Mouse (Mus musculus): ENCODE results near the gene Elf2. TPM values are rescaled to one million over a fixed set of nuclear protein-coding genes. Genes with fewer than 3 reads are reported as not detected.

Elf2 gene
- total RNA-seq, 2 experiments from 2014 or later, result 43.5 to 43.6 TPM

DNA sequence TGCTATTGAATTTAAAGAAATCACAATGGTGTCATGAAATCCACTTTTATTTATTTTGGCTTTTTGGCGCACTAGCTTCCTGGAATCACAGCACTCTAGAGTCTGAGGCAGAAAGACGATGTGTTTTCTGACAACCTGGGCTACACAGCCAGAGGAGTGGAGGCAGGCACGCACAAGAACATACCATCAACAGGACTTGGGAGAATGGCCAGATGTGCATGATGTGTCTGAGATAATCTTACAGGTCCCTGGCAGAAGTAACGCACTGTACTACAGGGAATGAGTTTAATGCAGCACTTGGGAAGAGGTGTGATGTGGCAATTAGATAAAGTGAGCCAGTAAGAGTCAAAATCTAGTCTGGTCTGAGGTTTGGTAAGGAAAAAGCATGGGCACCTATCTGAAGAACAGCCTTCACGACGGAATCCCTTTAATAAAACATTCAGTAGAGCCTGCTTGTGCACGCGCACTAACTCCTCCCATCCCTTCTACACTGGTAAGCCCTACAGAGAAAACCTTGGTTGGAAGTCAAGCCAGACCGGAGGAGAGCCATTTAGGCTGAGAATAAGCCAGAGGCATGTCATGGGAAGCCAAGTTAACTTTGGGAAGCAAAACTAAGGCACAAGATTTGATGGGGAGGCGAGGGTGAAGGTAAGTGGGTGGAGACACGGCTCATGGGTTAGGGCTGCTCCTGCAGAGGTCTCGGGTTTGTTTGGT is 87.6 kb downstream of the Elf2 start:
- intact Hi-C loops (cut with DNase I; ENCODE audit: low total_unique reads), result no loop called here
- DNase-seq, result no peak

DNA sequence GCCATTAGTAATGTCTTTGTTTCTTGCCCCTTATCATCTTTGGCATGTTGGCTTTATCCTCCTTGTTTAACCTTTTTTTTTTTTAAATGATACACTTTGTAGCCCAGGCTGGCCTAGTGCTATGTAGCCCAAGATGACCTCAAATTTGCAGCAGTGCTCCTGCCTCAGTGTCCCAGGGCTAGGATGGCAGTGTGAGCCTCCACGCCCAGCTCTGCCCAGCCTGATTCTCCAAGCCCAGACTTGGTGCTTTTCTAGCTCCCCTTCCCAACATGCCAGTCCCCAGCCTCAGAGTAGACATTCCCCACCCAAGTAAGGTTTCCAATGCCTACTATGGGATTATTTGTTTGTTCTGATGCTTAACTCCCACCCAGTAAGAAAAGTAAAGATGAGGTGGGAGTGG is 88.2 kb downstream of the Elf2 start:
- DNase-seq, result no peak
- intact Hi-C loops (cut with DNase I; ENCODE audit: low total_unique reads), result no loop called here

DNA sequence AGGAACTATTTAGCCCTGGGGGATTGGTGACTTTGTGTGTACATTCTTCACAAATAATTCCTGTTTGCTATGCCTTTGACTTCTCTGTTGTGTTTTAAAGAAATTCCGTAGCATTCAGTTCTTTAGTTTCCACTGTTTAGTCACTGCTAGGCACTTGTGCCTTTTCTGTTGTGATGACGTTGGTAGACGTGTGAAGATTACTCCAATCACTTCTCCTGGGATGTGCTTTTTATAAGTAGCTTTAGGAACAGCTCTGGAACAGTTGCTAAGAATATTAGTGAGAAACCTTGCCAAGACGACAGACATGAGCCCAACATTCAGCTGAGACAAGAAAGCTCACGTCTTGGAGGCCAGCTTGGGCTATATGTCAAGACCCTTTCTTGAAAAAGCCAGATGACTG is 89.4 kb downstream of the Elf2 start:
- intact Hi-C loops (cut with DNase I; ENCODE audit: low total_unique reads), result no loop called here
- DNase-seq, result no peak

DNA sequence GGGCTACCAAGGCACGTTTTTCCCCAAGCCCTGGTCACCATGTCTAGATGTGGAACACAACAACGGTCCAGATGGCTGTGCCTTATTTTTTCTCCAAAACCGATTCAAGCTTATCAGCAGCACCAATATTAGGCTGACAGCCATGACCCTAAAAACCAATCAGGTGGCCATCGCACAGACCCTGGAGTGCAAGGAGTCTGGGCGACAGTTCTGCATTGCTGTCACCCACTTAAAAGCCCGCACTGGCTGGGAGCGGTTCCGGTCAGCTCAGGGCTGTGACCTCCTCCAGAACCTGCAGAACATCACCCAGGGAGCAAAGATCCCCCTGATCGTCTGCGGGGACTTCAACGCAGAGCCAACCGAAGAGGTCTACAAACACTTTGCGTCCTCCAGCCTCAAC is 90.6 kb downstream of the Elf2 start:
- DNase-seq, result no peak
- intact Hi-C loops (cut with DNase I; ENCODE audit: low total_unique reads), result no loop called here

DNA sequence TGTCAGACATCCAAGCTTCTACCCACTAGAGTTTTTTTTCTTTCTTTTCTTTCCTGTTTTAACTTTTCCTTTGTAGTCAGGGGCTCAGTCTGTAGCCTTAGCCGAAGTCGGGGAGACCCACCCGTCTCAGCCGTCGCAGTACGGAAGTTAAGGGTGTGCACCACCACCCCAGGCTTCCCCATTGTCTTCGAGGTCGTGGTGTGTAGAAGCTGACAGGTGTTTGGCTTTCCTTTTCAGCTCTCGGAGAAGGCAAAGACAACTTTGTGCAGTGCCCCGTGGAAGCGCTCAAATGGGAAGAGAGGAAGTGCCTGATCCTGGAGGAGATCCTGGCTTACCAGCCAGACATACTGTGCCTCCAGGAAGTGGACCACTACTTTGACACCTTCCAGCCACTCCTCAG is 91.0 kb downstream of the Elf2 start:
- DNase-seq, result no peak
- intact Hi-C loops (cut with DNase I; ENCODE audit: low total_unique reads), result no loop called here

DNA sequence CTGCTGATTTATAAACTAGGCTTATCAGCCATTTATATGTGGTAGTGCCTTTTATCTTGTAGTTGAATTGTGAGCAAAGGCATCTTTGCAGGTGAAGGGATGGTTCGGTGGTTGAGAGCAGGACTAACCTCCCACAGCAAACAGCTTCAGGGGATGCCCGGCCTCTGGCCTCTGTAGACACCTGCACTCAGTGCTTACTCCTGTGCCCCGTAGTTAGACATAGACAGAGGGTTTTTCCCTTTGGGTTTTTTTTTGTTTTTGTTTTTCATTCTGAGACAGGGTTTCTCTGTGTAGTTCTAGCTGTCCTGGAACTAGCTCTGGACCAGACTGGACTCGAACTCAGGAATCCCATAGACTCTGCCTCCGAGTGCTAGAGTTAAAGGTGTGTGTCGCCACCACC is 91.9 kb downstream of the Elf2 start:
- DNase-seq, result no peak
- intact Hi-C loops (cut with DNase I; ENCODE audit: low total_unique reads), result no loop called here

DNA sequence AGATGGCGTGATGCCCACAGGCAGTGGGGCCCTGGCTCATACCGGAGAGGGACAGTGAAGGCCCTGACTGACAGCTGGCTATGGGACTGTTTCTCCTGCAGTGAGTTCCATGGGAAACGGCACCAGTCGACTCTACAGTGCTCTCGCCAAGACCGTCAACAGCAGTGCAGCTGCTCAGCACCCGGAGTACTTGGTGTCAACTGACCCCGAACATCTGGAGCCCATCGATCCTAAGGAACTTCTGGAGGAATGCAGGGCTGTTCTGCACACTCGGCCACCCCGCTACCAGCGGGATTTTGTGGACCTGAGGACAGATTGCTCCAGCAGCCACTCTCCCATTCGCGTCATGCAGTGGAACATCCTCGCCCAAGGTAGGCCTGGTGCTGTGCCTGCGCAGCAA is 92.8 kb downstream of the Elf2 start:
- intact Hi-C loops (cut with DNase I; ENCODE audit: low total_unique reads), result no loop called here
- DNase-seq, result peak; percentile 57

DNA sequence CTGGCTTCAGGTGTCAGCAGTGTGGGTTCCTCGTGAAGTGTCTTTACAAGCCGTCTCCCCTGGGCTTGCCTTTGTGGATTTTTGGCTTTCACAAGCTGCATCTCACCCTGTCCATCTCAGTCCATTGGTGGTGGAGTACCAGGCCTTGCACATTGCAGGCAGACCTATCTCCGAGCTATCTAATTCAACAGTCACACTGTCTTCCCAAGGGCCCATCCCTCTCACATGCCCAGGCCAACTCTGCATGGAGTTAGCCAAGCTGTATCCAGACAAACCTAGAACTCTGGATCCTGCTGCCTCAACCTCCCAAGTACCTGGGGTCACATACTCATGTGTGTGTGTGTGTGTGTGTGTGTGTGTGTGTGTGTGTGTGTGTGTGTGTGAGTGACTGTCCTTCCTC is 100.9 kb downstream of the Elf2 start:
- intact Hi-C loops (cut with DNase I; ENCODE audit: low total_unique reads), result loop anchor here (5.0 kb wide), 1 partner anchor 113 kb away; no protein-coding TSS in a partner anchor
- DNase-seq, result no peak

DNA sequence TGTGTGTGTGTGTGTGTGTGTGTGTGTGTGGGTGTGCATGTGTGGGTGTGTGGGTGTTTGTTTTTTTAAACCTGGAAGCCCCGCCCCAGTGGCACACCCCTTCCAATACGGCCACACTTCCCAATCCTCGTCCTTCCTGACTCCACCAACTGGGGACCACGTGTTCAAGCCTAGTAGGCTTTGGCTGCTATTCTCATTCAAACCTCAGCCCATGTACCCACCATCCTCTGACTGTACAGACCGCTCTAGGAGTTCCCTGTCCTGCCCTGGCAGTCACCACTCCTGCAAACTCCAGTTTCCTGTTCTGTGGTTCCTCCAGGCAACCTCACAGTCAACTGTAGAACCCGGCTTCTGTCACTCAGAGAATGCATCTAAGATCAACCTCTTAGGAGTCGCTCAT is 101.9 kb downstream of the Elf2 start:
- intact Hi-C loops (cut with DNase I; ENCODE audit: low total_unique reads), result loop anchor here (5.0 kb wide), 1 partner anchor 114 kb away; no protein-coding TSS in a partner anchor

DNA sequence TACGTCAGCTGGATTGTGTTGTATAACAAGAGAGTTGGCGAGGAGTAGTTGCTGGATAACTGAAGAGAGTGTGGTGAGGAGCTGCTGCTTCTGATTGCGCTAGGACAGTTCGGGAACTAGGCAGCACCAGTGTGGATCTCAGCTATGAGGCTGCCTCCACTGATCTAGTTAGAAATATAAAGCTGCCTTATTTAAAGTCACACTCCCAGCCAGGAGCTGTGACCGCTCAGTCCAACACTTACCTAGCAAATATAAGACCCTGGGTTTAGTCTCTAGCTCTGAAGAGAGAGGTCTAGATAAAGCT is 105.8 kb downstream of the Elf2 start:
- intact Hi-C loops (cut with DNase I; ENCODE audit: low total_unique reads), result loop anchor here (5.0 kb wide), 1 partner anchor 118 kb away; no protein-coding TSS in a partner anchor
- DNase-seq, result no peak

More for the DNA sequence above, 101.9 kb downstream of the Elf2 start:
- no peak for DNase-seq

DNA sequence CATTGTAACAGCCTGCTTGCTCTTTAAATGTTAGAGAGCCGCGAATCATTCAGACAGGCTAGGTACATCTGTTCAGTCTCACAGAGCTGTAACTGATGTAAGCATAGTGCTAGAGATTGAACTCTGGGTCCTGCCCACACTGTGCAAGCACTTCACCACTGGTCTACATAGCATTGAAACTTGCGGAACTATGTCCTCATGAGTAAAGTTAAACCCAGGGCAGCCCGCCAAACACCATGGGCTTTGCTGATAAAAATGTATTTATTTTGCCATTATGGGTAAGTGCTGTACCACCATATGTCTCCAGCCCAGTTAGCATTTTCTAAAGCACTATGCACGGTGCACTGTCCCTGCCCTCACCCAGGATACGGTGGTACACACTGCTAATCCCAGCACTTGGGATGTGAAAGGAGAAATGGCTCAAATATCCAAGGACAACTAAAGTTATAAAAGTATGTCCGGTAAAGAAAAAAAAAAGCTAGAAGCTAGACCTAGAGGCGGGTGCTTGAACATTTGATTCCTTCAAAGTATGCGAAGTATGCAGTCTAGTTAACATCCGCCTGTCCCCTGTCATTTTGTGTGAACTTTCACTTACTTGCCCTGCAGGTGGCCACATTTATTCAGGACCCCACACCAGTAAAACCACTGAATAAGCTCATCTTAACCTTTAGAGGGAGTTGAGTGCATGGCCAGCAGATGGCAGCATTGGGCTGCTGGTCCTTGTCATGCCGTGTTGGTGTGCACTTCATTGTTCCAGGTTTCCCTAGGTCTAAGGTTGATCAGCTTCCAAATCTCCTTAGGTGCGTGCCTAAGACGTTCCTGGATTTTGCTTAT is 106.3 kb downstream of the Elf2 start:
- intact Hi-C loops (cut with DNase I; ENCODE audit: low total_unique reads), result no loop called here
- DNase-seq, result peak; percentile 83

DNA sequence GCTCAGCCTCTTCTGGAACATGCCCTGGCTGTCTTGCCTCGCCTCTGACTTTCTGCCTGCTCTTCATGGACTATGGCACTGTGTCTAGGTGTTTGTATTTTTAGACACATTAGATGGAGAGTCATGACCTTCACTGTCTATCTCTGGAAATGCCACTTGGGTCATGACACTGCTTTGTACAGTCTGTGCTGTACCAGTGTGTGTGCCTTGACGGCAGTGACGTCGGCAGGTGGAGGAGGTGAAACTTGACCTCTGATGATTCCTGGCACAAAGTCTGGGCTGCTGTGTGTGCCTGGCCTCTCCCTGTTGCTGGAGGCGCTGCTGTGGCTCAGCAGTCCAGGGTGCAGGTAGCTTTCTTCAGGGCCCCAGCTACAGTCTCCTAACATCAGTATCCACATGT is 107.0 kb downstream of the Elf2 start:
- intact Hi-C loops (cut with DNase I; ENCODE audit: low total_unique reads), result no loop called here
- DNase-seq, result peak; percentile 30

DNA sequence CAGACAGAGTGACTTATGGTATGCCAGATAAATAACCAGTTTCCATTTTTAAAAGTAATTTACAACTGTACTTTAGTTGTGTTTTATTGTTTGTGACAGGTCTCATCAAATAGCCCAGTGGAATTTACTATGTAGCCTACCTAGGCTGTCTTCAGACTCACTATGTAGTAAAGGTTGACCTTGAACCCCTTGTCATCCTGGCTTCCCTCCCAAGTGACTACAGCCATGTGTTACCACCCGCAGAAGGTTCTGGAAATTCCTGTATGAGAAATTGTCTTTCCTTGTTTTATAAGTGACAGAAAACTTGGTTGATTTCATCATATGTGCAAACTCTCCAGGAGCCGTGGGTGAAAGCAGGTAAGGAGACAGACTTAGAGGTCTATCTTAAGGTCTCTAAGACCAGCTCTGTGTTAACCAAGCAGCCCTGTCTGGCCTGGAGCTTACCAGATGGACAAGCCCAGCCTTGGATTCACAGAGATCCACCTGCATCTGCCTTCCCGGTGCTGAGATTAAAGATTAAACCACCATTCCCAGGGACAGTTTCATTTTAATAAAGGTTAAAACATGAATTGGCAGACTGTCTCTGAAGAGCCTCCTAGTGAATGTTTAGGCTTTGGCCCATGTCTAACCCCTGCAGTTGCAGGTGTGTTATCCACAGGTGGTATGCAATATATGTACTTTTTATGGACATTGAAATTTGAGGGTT is 108.1 kb downstream of the Elf2 start:
- DNase-seq, result no peak
- intact Hi-C loops (cut with DNase I; ENCODE audit: low total_unique reads), result no loop called here

DNA sequence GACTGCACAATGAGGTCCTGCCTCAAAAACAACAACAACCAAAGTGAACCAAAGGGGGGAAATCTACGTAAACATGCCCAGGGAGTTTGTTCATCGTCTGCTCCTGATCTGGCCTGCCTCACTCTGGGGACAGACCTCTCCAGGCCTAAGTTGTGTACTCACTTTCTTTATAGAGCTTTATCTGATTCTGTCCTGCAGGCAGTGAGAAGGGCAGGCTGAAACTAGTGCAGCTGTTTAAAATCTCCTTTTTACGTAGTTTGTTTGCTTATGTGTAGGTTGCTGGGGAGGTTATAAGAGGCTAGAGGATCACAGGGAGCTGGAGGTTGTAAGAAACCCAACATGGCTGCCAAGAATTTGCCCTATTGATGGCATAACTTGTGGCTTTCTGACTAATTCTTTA is 109.0 kb downstream of the Elf2 start:
- no peak for DNase-seq
- intact Hi-C loops (cut with DNase I; ENCODE audit: low total_unique reads), result no loop called here

DNA sequence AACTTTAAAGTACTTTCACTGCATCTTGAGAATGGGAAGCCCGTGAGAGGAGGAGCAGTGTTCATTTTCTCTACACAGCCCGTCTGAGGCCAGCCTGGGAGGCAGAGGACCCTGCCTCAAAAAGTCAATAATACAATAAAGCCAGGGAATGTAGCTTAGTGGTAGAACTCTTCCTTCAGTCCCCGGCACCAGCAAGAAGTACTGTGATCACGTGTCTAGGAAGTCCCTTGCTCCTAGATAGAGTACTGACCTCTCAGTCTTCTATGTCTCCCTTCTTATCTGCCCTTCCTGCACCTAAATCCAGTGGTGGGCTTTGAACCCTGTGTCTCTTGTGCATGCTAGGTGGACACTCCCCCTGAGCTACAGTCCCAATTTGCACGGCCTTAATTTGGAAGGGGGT is 109.6 kb downstream of the Elf2 start:
- DNase-seq, result no peak
- intact Hi-C loops (cut with DNase I; ENCODE audit: low total_unique reads), result no loop called here

DNA sequence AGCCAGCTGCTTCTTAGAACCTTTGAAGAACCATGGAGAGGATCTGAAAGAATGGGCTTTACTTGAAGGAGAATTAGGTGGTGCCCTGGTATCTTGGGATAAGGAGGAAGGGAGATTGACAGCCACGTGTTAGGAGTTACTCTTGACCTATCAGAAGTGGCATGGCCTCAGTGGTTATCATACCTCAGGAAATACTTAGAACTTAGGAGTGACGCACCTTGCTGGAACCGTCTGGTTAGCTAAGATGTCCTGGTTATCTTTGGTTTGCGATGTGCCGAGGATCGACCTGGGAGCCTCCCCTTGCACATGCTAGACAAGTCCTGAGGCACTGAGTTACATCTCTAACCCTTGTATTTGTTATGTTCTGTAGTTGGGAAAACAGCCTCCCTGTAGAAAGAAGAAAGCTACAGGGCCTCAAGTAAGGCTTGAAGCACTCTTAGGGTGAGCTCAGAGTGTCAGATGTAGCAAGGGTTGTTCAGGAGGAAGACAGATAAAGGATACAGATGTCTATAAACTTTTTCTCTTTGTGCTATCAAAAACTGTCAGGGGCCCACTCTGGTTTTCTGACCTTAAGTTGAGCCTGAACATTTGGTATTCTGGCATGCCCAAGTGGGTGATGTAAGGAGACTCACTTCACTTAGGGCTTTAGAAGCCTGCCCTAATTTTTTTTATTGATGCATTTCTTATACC is 110.2 kb downstream of the Elf2 start:
- DNase-seq, result no peak
- intact Hi-C loops (cut with DNase I; ENCODE audit: low total_unique reads), result no loop called here

DNA sequence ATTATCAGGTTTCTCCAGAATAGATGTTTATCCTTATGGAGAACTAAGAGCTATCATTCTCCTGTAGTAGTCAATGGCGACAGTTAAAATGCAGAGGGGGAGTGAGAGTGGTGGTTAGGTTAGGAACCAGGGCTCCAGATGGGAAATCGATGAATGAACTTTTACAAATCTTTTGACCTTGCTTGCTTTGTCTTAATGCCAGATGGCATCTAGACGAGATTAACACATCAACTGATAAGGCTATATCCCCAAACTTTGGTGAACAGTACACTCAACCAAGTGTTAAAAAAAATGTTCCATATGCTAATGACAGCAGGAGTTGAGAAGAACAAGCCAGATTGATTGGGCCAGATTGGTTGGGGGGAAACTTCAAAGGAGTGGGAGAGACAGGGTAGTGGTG is 111.2 kb downstream of the Elf2 start:
- intact Hi-C loops (cut with DNase I; ENCODE audit: low total_unique reads), result no loop called here
- DNase-seq, result no peak

DNA sequence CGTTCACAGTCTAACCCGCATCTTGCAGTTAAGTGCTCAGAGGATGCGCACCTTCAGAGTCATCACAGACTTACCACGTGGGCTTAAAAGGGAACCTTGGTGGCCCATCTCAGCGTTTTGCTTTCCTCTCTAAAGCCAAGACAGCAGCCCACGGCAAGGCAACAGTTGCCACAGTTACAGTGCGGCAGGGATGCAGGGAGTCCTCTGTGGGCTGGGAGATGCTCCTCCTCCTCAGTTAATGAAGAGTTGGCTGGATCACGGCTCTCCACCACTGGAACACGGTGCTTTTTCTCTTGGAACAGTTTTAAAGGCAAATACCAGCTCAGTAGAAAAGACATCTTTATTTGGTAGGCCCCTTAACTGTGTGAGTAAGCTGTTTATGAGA is 111.7 kb downstream of the Elf2 start:
- intact Hi-C loops (cut with DNase I; ENCODE audit: low total_unique reads), result no loop called here
- no peak for DNase-seq

DNA sequence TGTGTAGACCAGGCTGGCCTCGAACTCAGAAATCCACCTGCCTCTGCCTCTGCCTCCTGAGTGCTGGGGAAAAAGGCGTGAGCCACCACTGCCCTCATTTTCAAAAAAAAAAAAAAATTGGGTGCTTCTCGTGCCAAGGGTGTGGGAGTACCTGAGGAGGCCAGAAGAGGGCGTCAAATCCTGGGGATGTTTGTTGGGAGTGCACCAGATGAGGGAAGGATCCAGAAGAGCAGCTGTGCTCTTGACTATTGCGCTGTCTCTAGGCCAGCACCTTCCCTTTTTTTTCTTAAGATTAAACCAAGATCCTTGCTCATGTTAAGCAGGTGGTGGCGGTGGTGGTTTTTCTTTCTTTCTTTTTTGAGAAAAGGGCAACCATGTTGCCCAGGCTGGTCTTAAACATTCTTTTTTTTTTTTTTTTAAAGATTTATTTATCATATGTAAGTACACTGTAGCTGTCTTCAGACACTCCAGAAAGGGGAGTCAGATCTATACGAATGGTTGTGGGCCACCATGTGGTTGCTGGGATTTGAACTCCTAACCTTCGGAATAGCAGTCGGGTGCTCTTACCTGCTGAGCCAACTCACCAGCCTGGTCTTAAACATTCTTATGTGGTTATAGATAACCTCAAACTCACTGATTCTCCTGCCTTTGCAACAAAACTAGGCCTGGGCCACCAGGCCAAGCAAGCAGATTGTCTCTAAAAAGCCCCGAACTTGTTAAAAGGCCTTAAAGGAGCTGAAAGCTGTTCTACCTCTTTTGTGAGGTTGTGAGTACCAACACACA is 112.2 kb downstream of the Elf2 start:
- intact Hi-C loops (cut with DNase I; ENCODE audit: low total_unique reads), result no loop called here
- DNase-seq, result peak; percentile 71
